Mouse (Mus musculus): Measurements from ENCODE around the gene Itga6. TPM values are rescaled to one million over a fixed set of nuclear protein-coding genes. Genes with fewer than 3 reads are reported as not detected.

Itga6 gene
- polyA plus RNA-seq, 1 experiment from 2014 or later: 103 TPM

GRCm38 (mm10) chr2:71872801-71873443, 127.5 kb downstream of the Itga6 start, which contains the start of gene Pdk1:
TSS of gene Pdk1 (plus strand) at chr2:71873224.
- Histone ChIP-seq H3K36me3 (ENCODE audit: control insufficient read depth, insufficient read depth, low read length) (peaks cover 19% of the 10 kb centered on the region), H3K9ac (ENCODE audit: low read length) (peak within 1 kb of the TSS; percentile 96), H3K4me2 (ENCODE audit: low read length) (peak within 1 kb of the TSS; percentile 86), H3K27me3 (ENCODE audit: control insufficient read depth, insufficient read depth, low read length) (no peaks in the 10 kb centered on the region), H3K27ac (replicated peaks in 1 of 2; ENCODE audit: control insufficient read depth in 1 of 2, insufficient read depth in 1 of 2, low read depth in 2 of 2, low read length in 2 of 2) (peak within 1 kb of the TSS; percentile 98 to 99), H3K4me1 (ENCODE audit: control insufficient read depth in 2 of 2, insufficient read depth in 2 of 2, low read length in 2 of 2) (peaks cover 0 to 23% of the 10 kb centered on the region in 2 experiments; a peak in 3 of 4 replicates), H3K4me3 (ENCODE audit: control insufficient read depth in 1 of 2, insufficient read depth in 1 of 2, low read depth in 1 of 2, low read length in 2 of 2) (peak within 1 kb of the TSS; percentile 76 to 84), H3K9me3 (ENCODE audit: control insufficient read depth, low read length) (no peaks in the 10 kb centered on the region)
- ATAC-seq (ENCODE audit: insufficient number of reproducible peaks, insufficient read depth, low FRiP score, low read depth): peak; percentile 99
- WGBS: under 1% methylated on average over 53 of the region's 55 CpGs

GRCm38 (mm10) chr2:71873474-71874322, 128.3 kb downstream of the Itga6 start:
- peak; percentile 60; the same call in 1 of the 2 replicates for ATAC-seq (ENCODE audit: insufficient number of reproducible peaks, insufficient read depth, low FRiP score, low read depth)
- WGBS: 2% methylated on average over 48 of the region's 51 CpGs

GRCm38 (mm10) chr2:71874422-71874821, 129.0 kb downstream of the Itga6 start:
- Histone ChIP-seq H3K9me3 (ENCODE audit: control insufficient read depth, low read length) (no peaks in the 10 kb centered on the region), H3K4me2 (ENCODE audit: low read length) (peak overlapping the region; percentile 86), H3K27me3 (ENCODE audit: control insufficient read depth, insufficient read depth, low read length) (no peaks in the 10 kb centered on the region), H3K4me3 (ENCODE audit: control insufficient read depth in 1 of 2, insufficient read depth in 1 of 2, low read depth in 1 of 2, low read length in 2 of 2) (peak overlapping the region; percentile 12 to 84; a peak in 3 of 4 replicates), H3K36me3 (ENCODE audit: control insufficient read depth, insufficient read depth, low read length) (peaks cover 26% of the 10 kb centered on the region), H3K27ac (replicated peaks in 1 of 2; ENCODE audit: control insufficient read depth in 1 of 2, insufficient read depth in 1 of 2, low read depth in 2 of 2, low read length in 2 of 2) (peak overlapping the region in 1 of 2 experiments; percentile 98; a peak in 2 of 4 replicates), H3K4me1 (ENCODE audit: control insufficient read depth in 2 of 2, insufficient read depth in 2 of 2, low read length in 2 of 2) (peaks cover 0 to 21% of the 10 kb centered on the region in 2 experiments; a peak in 3 of 4 replicates), H3K9ac (ENCODE audit: low read length) (peak overlapping the region; percentile 96)
- 59% methylated on average over 2 of the region's 2 CpGs for WGBS
- ATAC-seq (ENCODE audit: insufficient number of reproducible peaks, insufficient read depth, low FRiP score, low read depth): no peak

More at GRCm38 (mm10) chr2:71873474-71874322, 128.3 kb downstream of the Itga6 start:
- Histone ChIP-seq H3K4me2 (ENCODE audit: low read length) (peak overlapping the region; percentile 86), H3K9me3 (ENCODE audit: control insufficient read depth, low read length) (no peaks in the 10 kb centered on the region), H3K27ac (replicated peaks in 1 of 2; ENCODE audit: control insufficient read depth in 1 of 2, insufficient read depth in 1 of 2, low read depth in 2 of 2, low read length in 2 of 2) (peak overlapping the region; percentile 95 to 98), H3K4me3 (ENCODE audit: control insufficient read depth in 1 of 2, insufficient read depth in 1 of 2, low read depth in 1 of 2, low read length in 2 of 2) (peak overlapping the region; percentile 76 to 84), H3K9ac (ENCODE audit: low read length) (peak overlapping the region; percentile 96), H3K27me3 (ENCODE audit: control insufficient read depth, insufficient read depth, low read length) (no peaks in the 10 kb centered on the region), H3K4me1 (ENCODE audit: control insufficient read depth in 2 of 2, insufficient read depth in 2 of 2, low read length in 2 of 2) (peaks cover 0 to 21% of the 10 kb centered on the region in 2 experiments; a peak in 3 of 4 replicates), H3K36me3 (ENCODE audit: control insufficient read depth, insufficient read depth, low read length) (peaks cover 25% of the 10 kb centered on the region)

GRCm38 (mm10) chr2:71874836-71875235, 129.4 kb downstream of the Itga6 start:
- Histone ChIP-seq H3K27ac (replicated peaks in 1 of 2; ENCODE audit: control insufficient read depth in 1 of 2, insufficient read depth in 1 of 2, low read depth in 2 of 2, low read length in 2 of 2) (0 out of 4 replicates have a peak overlapping the region, but pooled peaks of 1 of the 2 experiments have one; percentile 10), H3K4me1 (ENCODE audit: control insufficient read depth in 2 of 2, insufficient read depth in 2 of 2, low read length in 2 of 2) (peaks cover 0 to 21% of the 10 kb centered on the region in 2 experiments; a peak in 3 of 4 replicates), H3K27me3 (ENCODE audit: control insufficient read depth, insufficient read depth, low read length) (no peaks in the 10 kb centered on the region), H3K9ac (ENCODE audit: low read length) (peak overlapping the region; percentile 96), H3K9me3 (ENCODE audit: control insufficient read depth, low read length) (no peaks in the 10 kb centered on the region), H3K4me2 (ENCODE audit: low read length) (peak overlapping the region; percentile 86), H3K36me3 (ENCODE audit: control insufficient read depth, insufficient read depth, low read length) (peaks cover 29% of the 10 kb centered on the region), H3K4me3 (ENCODE audit: control insufficient read depth in 1 of 2, insufficient read depth in 1 of 2, low read depth in 1 of 2, low read length in 2 of 2) (peak overlapping the region in 1 of 2 experiments; percentile 84; a peak in 2 of 4 replicates)
- 58% methylated on average over 2 of the region's 2 CpGs for WGBS
- ATAC-seq (ENCODE audit: insufficient number of reproducible peaks, insufficient read depth, low FRiP score, low read depth): no peak

- Histone ChIP-seq H3K36me3 (ENCODE audit: control insufficient read depth, insufficient read depth, low read length) (peaks cover 58% of the 10 kb centered on the region), H3K4me2 (ENCODE audit: low read length) (no peak overlapping the region), H3K4me3 (ENCODE audit: control insufficient read depth in 1 of 2, insufficient read depth in 1 of 2, low read depth in 1 of 2, low read length in 2 of 2) (no peak overlapping the region), H3K27me3 (ENCODE audit: control insufficient read depth, insufficient read depth, low read length) (no peaks in the 10 kb centered on the region), H3K9me3 (ENCODE audit: control insufficient read depth, low read length) (no peaks in the 10 kb centered on the region), H3K9ac (ENCODE audit: low read length) (no peak overlapping the region), H3K27ac (replicated peaks in 1 of 2; ENCODE audit: control insufficient read depth in 1 of 2, insufficient read depth in 1 of 2, low read depth in 2 of 2, low read length in 2 of 2) (no peak overlapping the region), H3K4me1 (ENCODE audit: control insufficient read depth in 2 of 2, insufficient read depth in 2 of 2, low read length in 2 of 2) (peaks cover 0 to 21% of the 10 kb centered on the region in 2 experiments; a peak in 3 of 4 replicates)
- WGBS: 80% methylated on average over 4 of the region's 4 CpGs
- ATAC-seq (ENCODE audit: insufficient number of reproducible peaks, insufficient read depth, low FRiP score, low read depth): no peak
These were observed 132.4 kb downstream of the Itga6 start for GRCm38 (mm10) chr2:71877865-71878264.

GRCm38 (mm10) chr2:71878441-71878840, 133.0 kb downstream of the Itga6 start:
- no peak overlapping the region for H3K27ac ChIP-seq (replicated peaks in 1 of 2; ENCODE audit: control insufficient read depth in 1 of 2, insufficient read depth in 1 of 2, low read depth in 2 of 2, low read length in 2 of 2)

GRCm38 (mm10) chr2:71878943-71879342, 133.5 kb downstream of the Itga6 start:
- no peak overlapping the region for H3K9ac ChIP-seq (ENCODE audit: low read length)
- H3K4me2 ChIP-seq (ENCODE audit: low read length): no peak overlapping the region
- no peaks in the 10 kb centered on the region for H3K27me3 ChIP-seq (ENCODE audit: control insufficient read depth, insufficient read depth, low read length)
- no peak overlapping the region for H3K27ac ChIP-seq (replicated peaks in 1 of 2; ENCODE audit: control insufficient read depth in 1 of 2, insufficient read depth in 1 of 2, low read depth in 2 of 2, low read length in 2 of 2)
- no peaks in the 10 kb centered on the region for H3K9me3 ChIP-seq (ENCODE audit: control insufficient read depth, low read length)
- peaks cover 67% of the 10 kb centered on the region for H3K36me3 ChIP-seq (ENCODE audit: control insufficient read depth, insufficient read depth, low read length)
- H3K4me3 ChIP-seq (ENCODE audit: control insufficient read depth in 1 of 2, insufficient read depth in 1 of 2, low read depth in 1 of 2, low read length in 2 of 2): no peak overlapping the region
- peaks cover 0 to 21% of the 10 kb centered on the region in 2 experiments; a peak in 3 of 4 replicates for H3K4me1 ChIP-seq (ENCODE audit: control insufficient read depth in 2 of 2, insufficient read depth in 2 of 2, low read length in 2 of 2)
- ATAC-seq (ENCODE audit: insufficient number of reproducible peaks, insufficient read depth, low FRiP score, low read depth): no peak

More at GRCm38 (mm10) chr2:71878441-71878840, 133.0 kb downstream of the Itga6 start:
- Histone ChIP-seq H3K4me1 (ENCODE audit: control insufficient read depth in 2 of 2, insufficient read depth in 2 of 2, low read length in 2 of 2) (peaks cover 0 to 21% of the 10 kb centered on the region in 2 experiments; a peak in 3 of 4 replicates), H3K27me3 (ENCODE audit: control insufficient read depth, insufficient read depth, low read length) (no peaks in the 10 kb centered on the region), H3K4me2 (ENCODE audit: low read length) (no peak overlapping the region), H3K4me3 (ENCODE audit: control insufficient read depth in 1 of 2, insufficient read depth in 1 of 2, low read depth in 1 of 2, low read length in 2 of 2) (no peak overlapping the region), H3K9me3 (ENCODE audit: control insufficient read depth, low read length) (no peaks in the 10 kb centered on the region), H3K9ac (ENCODE audit: low read length) (no peak overlapping the region), H3K36me3 (ENCODE audit: control insufficient read depth, insufficient read depth, low read length) (peaks cover 62% of the 10 kb centered on the region)
- no peak for ATAC-seq (ENCODE audit: insufficient number of reproducible peaks, insufficient read depth, low FRiP score, low read depth)
- 51% methylated on average over 2 of the region's 2 CpGs for WGBS
